10 mouse cellular contexts compared by ENCODE assay signal in genomic region chr10:60370601-60371061, GRCm38 (mm10). TPM values are rescaled to one million over a fixed set of nuclear protein-coding genes. Genes with fewer than 3 reads are reported as not detected.
DNase-seq lines count a peak whose midpoint lies in the region; ATAC-seq lines count a peak whose summit lies in the region.
"Had no signal": no experiment of that assay in that cellular context is flagged by ENCODE, and none has a peak within 500 bp of the region (broad histone marks: within the 10 kb centered on the region; RNA-seq: fewer than 3 reads in every experiment).

No protein-coding gene starts in this region.

- no peak overlapping the region for H3K27ac ChIP-seq in heart, embryonic 11.5 days (ENCODE audit: low read depth, low read length)
- peak overlapping the region; percentile 65 for H3K27ac ChIP-seq in liver, embryonic 16.5 days (ENCODE audit: low read length)
- no peak overlapping the region for H3K27ac ChIP-seq in midbrain, embryonic 15.5 days
- H3K27ac ChIP-seq: embryonic facial prominence, embryonic 13.5 days had no signal

- no peak overlapping the region for H3K4me3 ChIP-seq in heart, embryonic 11.5 days (ENCODE audit: low read depth, low read length)
- no peak overlapping the region for H3K4me3 ChIP-seq in liver, embryonic 16.5 days (ENCODE audit: low read depth, low read length)
- no peak overlapping the region for H3K4me3 ChIP-seq in midbrain, embryonic 15.5 days
- H3K4me3 ChIP-seq: embryonic facial prominence, embryonic 13.5 days had no signal

- no peak overlapping the region for H3K9ac ChIP-seq in heart, embryonic 11.5 days (ENCODE audit: low read depth, low read length)
- no peak overlapping the region for H3K9ac ChIP-seq in liver, embryonic 16.5 days (ENCODE audit: low read depth, low read length)
- H3K9ac ChIP-seq in midbrain, embryonic 15.5 days = no peak overlapping the region
- H3K9ac ChIP-seq: embryonic facial prominence, embryonic 13.5 days had no signal

- no peaks in the 10 kb centered on the region for H3K36me3 ChIP-seq in heart, embryonic 11.5 days (ENCODE audit: control insufficient read depth, insufficient read depth, low read length)
- H3K36me3 ChIP-seq in liver, embryonic 16.5 days (ENCODE audit: control insufficient read depth, insufficient read depth) = no peaks in the 10 kb centered on the region
- no peaks in the 10 kb centered on the region for H3K36me3 ChIP-seq in midbrain, embryonic 15.5 days (replicated peaks)
- H3K36me3 ChIP-seq: embryonic facial prominence, embryonic 13.5 days had no signal

- WGBS in heart, embryonic 11.5 days (ENCODE audit: insufficient replicate concordance) = 65% methylated on average over 5 of the region's 5 CpGs
- WGBS in liver, embryonic 16.5 days (ENCODE audit: insufficient replicate concordance) = 17% methylated on average over 5 of the region's 5 CpGs
- WGBS in midbrain, embryonic 15.5 days = 77% methylated on average over 5 of the region's 5 CpGs

- DNase-seq in heart, adult 11 months = peak; percentile 92
- peak; percentile 24 for DNase-seq in retina, postnatal 1 day
- DNase-seq in retina, embryonic 14.5 days (ENCODE audit: low spot score) = no peak
- peak; percentile 77 for DNase-seq in thymus, postnatal 25 days
- no peak for DNase-seq in kidney, postnatal 14 days

- H3K4me1 ChIP-seq in heart, embryonic 11.5 days (ENCODE audit: control insufficient read depth, insufficient read depth, low read length) = peaks cover 10% of the 10 kb centered on the region
- H3K4me1 ChIP-seq in liver, embryonic 16.5 days (ENCODE audit: control insufficient read depth, low read depth, low read length) = no peaks in the 10 kb centered on the region; the same call in none of the 2 replicates
- H3K4me1 ChIP-seq in midbrain, embryonic 15.5 days = no peaks in the 10 kb centered on the region

- no peaks in the 10 kb centered on the region for H3K9me3 ChIP-seq in heart, embryonic 11.5 days (replicated peaks; ENCODE audit: control insufficient read depth, low read length)
- H3K9me3 ChIP-seq in liver, embryonic 16.5 days (replicated peaks; ENCODE audit: control insufficient read depth, low read length) = no peaks in the 10 kb centered on the region
- H3K9me3 ChIP-seq in midbrain, embryonic 15.5 days = no peaks in the 10 kb centered on the region
- H3K9me3 ChIP-seq: embryonic facial prominence, embryonic 13.5 days had no signal

- H3K27me3 ChIP-seq in heart, embryonic 11.5 days (ENCODE audit: control insufficient read depth, insufficient read depth, low read length) = no peaks in the 10 kb centered on the region
- no peaks in the 10 kb centered on the region for H3K27me3 ChIP-seq in liver, embryonic 16.5 days (ENCODE audit: control insufficient read depth, insufficient read depth, low read depth, low read length)
- H3K27me3 ChIP-seq in midbrain, embryonic 15.5 days (replicated peaks) = no peaks in the 10 kb centered on the region
- H3K27me3 ChIP-seq: embryonic facial prominence, embryonic 13.5 days had no signal

- no peak for ATAC-seq in heart, embryonic 11.5 days (replicated peaks; ENCODE audit: insufficient number of reproducible peaks, low FRiP score, low TSS enrichment)
- no peak for ATAC-seq in liver, embryonic 16.5 days (ENCODE audit: low read depth)
- no peak for ATAC-seq in midbrain, embryonic 15.5 days (replicated peaks)

- H3K4me2 ChIP-seq in heart, embryonic 11.5 days = no peak overlapping the region
- no peak overlapping the region for H3K4me2 ChIP-seq in liver, embryonic 16.5 days (ENCODE audit: low read depth, low read length)
- H3K4me2 ChIP-seq in midbrain, embryonic 15.5 days = no peak overlapping the region
- H3K4me2 ChIP-seq: embryonic facial prominence, embryonic 13.5 days; midbrain, embryonic 11.5 days had no signal

RNA-seq across cellular contexts. Expression of gene Vsir, which starts 24.0 kb away (rescaled TPM):
- 1.2 and 1.9 TPM in 2 replicates for polyA plus RNA-seq in heart, embryonic 11.5 days (2014; fragmentation: Nextera tagmentation; extraction: Ambion mirVana)
- 11.9 and 12.4 TPM in 2 replicates for polyA plus RNA-seq in liver, embryonic 16.5 days (2015; fragmentation: Nextera tagmentation; extraction: Ambion mirVana)
- polyA plus RNA-seq in midbrain, embryonic 15.5 days (2015; fragmentation: Nextera tagmentation; extraction: Ambion mirVana) = 2.5 and 3.0 TPM in 2 replicates

RNA-seq across cellular contexts. Expression of gene Gm17455, which starts 28.9 kb away (rescaled TPM):
- 0.66 and 1.6 TPM in 2 replicates for polyA plus RNA-seq in heart, embryonic 11.5 days (2014; fragmentation: Nextera tagmentation; extraction: Ambion mirVana)
- not detected in 2 replicates for polyA plus RNA-seq in liver, embryonic 16.5 days (2015; fragmentation: Nextera tagmentation; extraction: Ambion mirVana)
- 8.9 and 11.0 TPM in 2 replicates for polyA plus RNA-seq in midbrain, embryonic 15.5 days (2015; fragmentation: Nextera tagmentation; extraction: Ambion mirVana)

Comparison
In these comparisons a context has a peak if more than half of its experiments do, and no peak if none do; other contexts are left out.
1. DNase-seq: peak in heart, adult 11 months (single experiment), retina, postnatal 1 day (single experiment) and thymus, postnatal 25 days (single experiment); none in retina, embryonic 14.5 days (single experiment) and kidney, postnatal 14 days (single experiment).